Mouse (Mus musculus) urinary bladder, postnatal 25 days (tissue): ENCODE measurements around the gene Spo11.

Source experiments
- DNase-seq: peaks from one replicate; pipeline ENCODE4 v3.0.0; 2022; ENCODE audit warnings: low spot score

Spo11 gene

GRCm38 (mm10) chr2:172959006-172959768 lies 18.3 kb upstream of the Spo11 start:
- DNase-seq = no peak

- DNase-seq = no peak
Observed at GRCm38 (mm10) chr2:172960350-172960749, 17.1 kb upstream of the Spo11 start.

GRCm38 (mm10) chr2:172961211-172961610 lies 16.3 kb upstream of the Spo11 start:
- DNase-seq = no peak

GRCm38 (mm10) chr2:172965249-172965648 lies 12.3 kb upstream of the Spo11 start:
- DNase-seq = peak; percentile 22

- no peak for DNase-seq
Observed at GRCm38 (mm10) chr2:172966480-172966879, 11.0 kb upstream of the Spo11 start.

GRCm38 (mm10) chr2:172971865-172972264 lies 5.6 kb upstream of the Spo11 start:
- no peak for DNase-seq

- no peak for DNase-seq
Observed at GRCm38 (mm10) chr2:172973806-172974565, 3.5 kb upstream of the Spo11 start.

GRCm38 (mm10) chr2:172974701-172975100 lies 2.8 kb upstream of the Spo11 start:
- no peak for DNase-seq

- no peak for DNase-seq
Observed at GRCm38 (mm10) chr2:172975159-172975558, 2.3 kb upstream of the Spo11 start.

- DNase-seq = no peak
Observed at GRCm38 (mm10) chr2:172976661-172977238, 750 bp upstream of the Spo11 start.

- no peak for DNase-seq
Observed at GRCm38 (mm10) chr2:172978131-172978633, 682 bp downstream of the Spo11 start.

- DNase-seq = no peak
Observed at GRCm38 (mm10) chr2:172979666-172980345, 2.3 kb downstream of the Spo11 start.

GRCm38 (mm10) chr2:172982776-172983561 lies 5.5 kb downstream of the Spo11 start:
- DNase-seq = no peak

GRCm38 (mm10) chr2:172990161-172990560 lies 12.7 kb downstream of the Spo11 start:
- no peak for DNase-seq

GRCm38 (mm10) chr2:172996207-172996606 lies 18.7 kb downstream of the Spo11 start:
- peak; percentile 63 for DNase-seq

- DNase-seq = no peak
Observed at GRCm38 (mm10) chr2:172997748-172998147, 20.2 kb downstream of the Spo11 start.

- no peak for DNase-seq
Observed at GRCm38 (mm10) chr2:172998478-172998877, 21.0 kb downstream of the Spo11 start.

GRCm38 (mm10) chr2:172999630-173000284 lies 22.3 kb downstream of the Spo11 start, which contains the start of gene Rae1:
Gene Rae1, plus strand, starts transcription at chr2:173000117.
- peak; percentile 100 for DNase-seq

GRCm38 (mm10) chr2:173000285-173000652 lies 22.8 kb downstream of the Spo11 start:
- peak; percentile 57 for DNase-seq

- DNase-seq = no peak
Observed at GRCm38 (mm10) chr2:173000921-173001320, 23.4 kb downstream of the Spo11 start.

GRCm38 (mm10) chr2:173003737-173004136 lies 26.2 kb downstream of the Spo11 start:
- no peak for DNase-seq
